Mouse (Mus musculus) c-Kit-positive CD71-negative TER-119-negative erythroid progenitor cells, embryonic 14.5 days (primary cell): ENCODE data around the gene Frg2f1.

ENCODE experiments used
- DNase-seq: peaks from one replicate; pipeline ENCODE4 v3.0.0-alpha.2; 2013; ENCODE audit warnings: low read depth

Frg2f1 gene

GRCm38 (mm10) chr4:119492291-119492932, 46.9 kb downstream of the Frg2f1 start, which contains the start of gene Rimkla:
Gene Rimkla (minus strand): TSS chr4:119492628.
- peak; percentile 22 for DNase-seq

DNA sequence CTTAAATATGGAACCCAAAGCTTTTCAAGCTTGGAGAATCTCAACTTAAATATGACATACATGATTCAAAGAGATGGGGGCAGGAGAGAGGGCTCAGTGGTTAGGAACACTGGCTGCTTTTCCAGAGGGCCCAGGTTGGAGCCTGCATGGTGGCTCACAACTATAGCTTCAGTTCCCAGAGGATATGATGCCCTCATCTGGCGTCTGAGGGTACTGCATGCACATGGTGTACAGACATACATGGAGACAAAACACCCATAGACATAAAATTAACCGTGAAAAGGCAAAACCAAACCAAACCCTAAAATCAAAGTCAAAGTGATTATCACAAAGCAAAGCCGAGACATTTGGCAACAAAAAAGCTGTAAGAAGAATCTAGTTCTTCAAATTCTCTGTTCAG, 48.5 kb downstream of the Frg2f1 start:
- peak; percentile 37 for DNase-seq

DNA sequence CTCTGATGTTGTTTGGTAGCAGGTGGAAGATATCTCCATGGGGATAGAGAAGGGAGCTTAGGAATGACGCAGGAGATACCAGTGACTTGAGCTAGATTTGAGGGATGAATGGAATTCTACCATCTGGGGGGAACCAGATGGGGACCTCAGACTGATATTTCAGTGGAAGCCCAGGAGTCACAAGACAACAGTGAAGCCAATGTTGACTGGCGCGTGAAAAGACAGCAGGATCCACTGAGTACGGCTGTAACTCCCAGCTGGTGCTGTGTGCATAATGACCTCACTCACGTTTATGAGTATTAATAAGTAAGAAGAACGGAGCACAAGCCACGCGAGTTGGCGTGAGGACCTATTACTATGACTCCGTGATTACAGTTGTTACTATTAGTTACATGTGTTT, 49.7 kb downstream of the Frg2f1 start:
- no peak for DNase-seq

- DNase-seq = no peak
Observed at GRCm38 (mm10) chr4:119484882-119485281, 54.4 kb downstream of the Frg2f1 start.

GRCm38 (mm10) chr4:119483051-119483450, 56.3 kb downstream of the Frg2f1 start:
- DNase-seq = no peak
